8 mouse cellular contexts compared by ENCODE assay signal in the genomic region with DNA sequence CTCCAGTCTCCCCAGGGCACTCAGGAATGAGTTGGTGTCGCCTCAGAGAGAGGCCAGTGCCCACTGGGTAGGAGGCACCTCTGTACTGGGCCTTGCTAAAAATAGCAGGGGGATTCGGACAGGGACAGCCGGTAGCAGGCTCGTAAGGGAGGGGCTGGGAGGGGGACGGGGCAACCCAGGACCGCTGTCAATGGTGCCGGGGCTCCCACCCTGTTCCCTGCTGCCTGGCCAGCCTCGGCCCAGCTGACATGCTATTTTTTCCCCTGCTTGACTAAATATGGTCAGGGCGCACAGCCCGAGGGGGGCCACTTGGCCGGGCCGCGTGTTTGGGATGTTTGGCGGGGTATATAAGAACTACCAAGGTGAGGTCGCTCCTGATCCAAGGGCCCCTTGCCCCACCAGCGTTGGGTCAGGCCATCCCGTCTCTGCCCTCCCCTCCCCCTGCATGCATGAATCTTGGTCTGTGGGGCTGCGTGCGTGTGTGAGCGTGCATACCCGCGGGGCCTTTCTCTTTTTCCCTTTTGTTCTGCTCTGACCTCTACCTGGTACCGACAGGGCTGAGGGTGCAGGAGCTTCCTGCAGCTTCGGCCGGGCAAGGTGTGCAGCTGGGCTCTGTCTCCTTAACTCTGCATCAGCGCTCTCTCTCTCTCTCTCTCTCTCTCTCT. TPM values are rescaled to one million over a fixed set of nuclear protein-coding genes. Genes with fewer than 3 reads are reported as not detected.
DNase-seq lines count a peak whose midpoint lies in the region; ATAC-seq and TF ChIP-seq lines count a peak whose summit lies in the region.

No protein-coding gene starts in this region.

- no peak overlapping the region for H3K9ac ChIP-seq in ES-Bruce4 (ENCODE audit: low read depth, poor library complexity, severe bottlenecking)
- no peak overlapping the region for H3K9ac ChIP-seq in embryonic facial prominence, embryonic 12.5 days
- H3K9ac ChIP-seq in heart, embryonic 12.5 days: peak overlapping the region; percentile 96
- no peak overlapping the region for H3K9ac ChIP-seq in limb, embryonic 15.5 days

- TF ChIP-seq POLR2A in ES-Bruce4 (IDR thresholded peaks at IDR 0.05; ENCODE audit: insufficient read depth, low read length): no peak

- DNase-seq in layer of hippocampus, adult 2 months (ENCODE audit: low spot score in 2 of 2): no peak
- no peak for DNase-seq in c-Kit-positive CD71-positive TER-119-positive erythroid progenitor cells, embryonic 14.5 days (ENCODE audit: low spot score)
- DNase-seq in spleen, postnatal 10 days (ENCODE audit: low spot score in 2 of 2): no peak
- no peak for DNase-seq in adrenal gland, adult 2 months

- peak overlapping the region; percentile 32 for H3K4me3 ChIP-seq in ES-Bruce4 (ENCODE audit: low read depth, low read length)
- H3K4me3 ChIP-seq in embryonic facial prominence, embryonic 12.5 days: peak overlapping the region; percentile 41
- H3K4me3 ChIP-seq in heart, embryonic 12.5 days: peak overlapping the region; percentile 76
- peak overlapping the region; percentile 33 for H3K4me3 ChIP-seq in limb, embryonic 15.5 days
- H3K4me3 ChIP-seq in layer of hippocampus, adult 2 months: no peak overlapping the region

- no peaks in the 10 kb centered on the region for H3K4me1 ChIP-seq in ES-Bruce4 (ENCODE audit: control insufficient read depth, insufficient read depth, low read length)
- H3K4me1 ChIP-seq in embryonic facial prominence, embryonic 12.5 days: peaks cover 11% of the 10 kb centered on the region; the same call in 1 of the 2 replicates
- H3K4me1 ChIP-seq in heart, embryonic 12.5 days (replicated peaks): peaks cover 16% of the 10 kb centered on the region
- H3K4me1 ChIP-seq in limb, embryonic 15.5 days: peaks cover 14% of the 10 kb centered on the region

- H3K9me3 ChIP-seq in ES-Bruce4 (replicated peaks; ENCODE audit: control insufficient read depth, insufficient read depth, low read length, poor library complexity, severe bottlenecking): no peaks in the 10 kb centered on the region
- H3K9me3 ChIP-seq in embryonic facial prominence, embryonic 12.5 days: no peaks in the 10 kb centered on the region
- H3K9me3 ChIP-seq in heart, embryonic 12.5 days (replicated peaks): no peaks in the 10 kb centered on the region
- no peaks in the 10 kb centered on the region for H3K9me3 ChIP-seq in limb, embryonic 15.5 days

- ATAC-seq in embryonic facial prominence, embryonic 12.5 days (ENCODE audit: insufficient number of reproducible peaks, insufficient read depth, low FRiP score, low TSS enrichment): peak; percentile 61
- peak; percentile 84 for ATAC-seq in heart, embryonic 12.5 days (ENCODE audit: insufficient number of reproducible peaks, low FRiP score)
- ATAC-seq in limb, embryonic 15.5 days (ENCODE audit: insufficient number of reproducible peaks, low FRiP score, low TSS enrichment, low read depth): peak; percentile 74

- H3K27ac ChIP-seq in ES-Bruce4 (ENCODE audit: insufficient read depth, low read length): no peak overlapping the region
- no peak overlapping the region for H3K27ac ChIP-seq in embryonic facial prominence, embryonic 12.5 days
- peak overlapping the region; percentile 97 for H3K27ac ChIP-seq in heart, embryonic 12.5 days (ENCODE audit: poor library complexity, severe bottlenecking)
- H3K27ac ChIP-seq in limb, embryonic 15.5 days: no peak overlapping the region
- H3K27ac ChIP-seq in layer of hippocampus, adult 2 months: no peak overlapping the region

- TF ChIP-seq CTCF in ES-Bruce4 (IDR thresholded peaks at IDR 0.05; ENCODE audit: low read depth, low read length): no peak
- no peak for TF ChIP-seq CTCF in layer of hippocampus, adult 2 months (conservative IDR thresholded peaks at IDR 0.05)

- no peaks in the 10 kb centered on the region for H3K36me3 ChIP-seq in ES-Bruce4 (ENCODE audit: control insufficient read depth, insufficient read depth, low read length, poor library complexity, severe bottlenecking)
- H3K36me3 ChIP-seq in embryonic facial prominence, embryonic 12.5 days: no peaks in the 10 kb centered on the region
- peaks cover 6% of the 10 kb centered on the region for H3K36me3 ChIP-seq in heart, embryonic 12.5 days
- no peaks in the 10 kb centered on the region for H3K36me3 ChIP-seq in limb, embryonic 15.5 days

- TF ChIP-seq EP300 in ES-Bruce4 (IDR thresholded peaks at IDR 0.05; ENCODE audit: insufficient read depth, low read depth, low read length): no peak

- WGBS in embryonic facial prominence, embryonic 12.5 days: 3% methylated on average over 26 of the region's 26 CpGs
- 2% methylated on average over 26 of the region's 26 CpGs for WGBS in heart, embryonic 12.5 days
- WGBS in limb, embryonic 15.5 days: 3% methylated on average over 23 of the region's 26 CpGs

- H3K27me3 ChIP-seq in ES-Bruce4 (ENCODE audit: control insufficient read depth, insufficient read depth, low read length, poor library complexity, severe bottlenecking): 0 out of 2 replicates have a peak, but pooled peaks cover 2% of the 10 kb centered on the region
- H3K27me3 ChIP-seq in embryonic facial prominence, embryonic 12.5 days: peaks cover 73% of the 10 kb centered on the region
- H3K27me3 ChIP-seq in heart, embryonic 12.5 days (replicated peaks): peaks cover 22% of the 10 kb centered on the region
- peaks cover 75% of the 10 kb centered on the region for H3K27me3 ChIP-seq in limb, embryonic 15.5 days

- peak overlapping the region; percentile 89 for H3K4me2 ChIP-seq in embryonic facial prominence, embryonic 12.5 days (replicated peaks)
- peak overlapping the region; percentile 83 for H3K4me2 ChIP-seq in heart, embryonic 12.5 days
- H3K4me2 ChIP-seq in limb, embryonic 15.5 days: peak overlapping the region; percentile 65; the same call in 1 of the 2 replicates

RNA-seq across cellular contexts. Expression of gene Gata5, which starts 50.9 kb away (rescaled TPM):
- polyA plus RNA-seq in ES-Bruce4 (2011; ENCODE audit: insufficient read depth, insufficient read length, low read depth, missing spikeins): 0.53 TPM in 1 of 2 replicates, not detected in the other
- polyA plus RNA-seq in embryonic facial prominence, embryonic 12.5 days (2016; fragmentation: Nextera tagmentation; extraction: Ambion mirVana): 0.09 TPM in 2 replicates
- 24.7 and 28.4 TPM in 2 replicates for polyA plus RNA-seq in heart, embryonic 12.5 days (2016; fragmentation: Nextera tagmentation; extraction: Ambion mirVana)
- polyA plus RNA-seq in limb, embryonic 15.5 days (2015; fragmentation: Nextera tagmentation; extraction: Ambion mirVana): not detected in 2 replicates
- not detected for total RNA-seq in layer of hippocampus, adult 2 months (2021)
- total RNA-seq in adrenal gland, adult 2 months (2021): under 1 TPM; 0.09 to 0.28 TPM
- polyA plus RNA-seq in adrenal gland, adult 2 months (2012; rRNA removed): 0.25 and 0.31 TPM in 2 replicates

Comparison
In these comparisons a context has a peak if more than half of its experiments do, and no peak if none do; other contexts are left out.
1. RNA of gene Gata5, which starts 50.9 kb away (polyA plus RNA-seq): 24.7 to 28.4 TPM in heart, embryonic 12.5 days; 0.25 to 0.31 TPM in adrenal gland, adult 2 months, 0.09 TPM in embryonic facial prominence, embryonic 12.5 days, 0.53 TPM in ES-Bruce4 and not detected in limb, embryonic 15.5 days; every median in the first group is over 10 times any median in the second.
2. Peak in every context shown above with its lines, with median percentiles within 50 percentile points of each other: ATAC-seq and H3K4me2 ChIP-seq.